Mouse (Mus musculus): ENCODE results near the gene Ttc7b.

The Ttc7b gene

GRCm38 (mm10) chr12:100525939-100526338, 5.3 kb upstream of the Ttc7b start:
- DNase-seq (ENCODE audit: low read depth, low spot score), result no peak

GRCm38 (mm10) chr12:100520077-100520793, 391 bp downstream of the Ttc7b start:
- peak; percentile 48 for DNase-seq (ENCODE audit: low read depth, low spot score)

- peak; percentile 23 for DNase-seq (ENCODE audit: low read depth, low spot score)
Observed at GRCm38 (mm10) chr12:100519684-100520076, 946 bp downstream of the Ttc7b start.

- DNase-seq (ENCODE audit: low read depth, low spot score), result no peak
Observed at GRCm38 (mm10) chr12:100517371-100517770, 3.3 kb downstream of the Ttc7b start.

DNA sequence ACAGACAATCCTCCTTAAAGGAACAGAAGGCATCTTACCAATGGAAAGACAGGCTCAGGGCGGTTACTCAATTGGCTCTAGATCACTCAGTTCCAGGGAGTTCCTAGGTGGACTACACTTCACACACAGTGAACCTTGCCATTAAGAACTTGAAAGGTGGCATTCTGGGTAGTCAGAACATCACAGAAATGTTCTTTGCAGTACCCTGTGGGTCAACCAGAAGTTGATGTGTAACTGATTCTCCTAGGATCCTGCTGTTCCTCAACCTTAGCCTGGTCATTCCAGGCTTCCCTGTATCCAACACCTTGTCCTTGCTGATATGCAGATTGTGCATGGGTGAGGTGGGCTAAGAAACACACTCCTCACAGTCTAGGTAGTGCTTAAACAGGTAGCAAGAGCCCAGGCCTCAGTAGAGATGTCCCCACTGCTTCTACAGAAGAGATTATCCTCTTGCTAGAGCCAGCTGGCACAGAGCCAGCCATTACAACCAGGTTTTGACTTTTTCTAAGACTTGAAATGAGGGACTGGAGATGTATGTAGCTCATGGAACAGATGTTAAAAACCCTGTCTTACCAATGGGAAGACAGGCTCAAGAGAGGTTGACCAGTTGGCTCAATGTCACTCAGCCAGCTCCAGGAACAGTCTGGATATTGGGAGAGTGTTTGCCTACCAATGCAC, 4.3 kb downstream of the Ttc7b start:
- DNase-seq (ENCODE audit: low read depth, low spot score), result no peak

DNA sequence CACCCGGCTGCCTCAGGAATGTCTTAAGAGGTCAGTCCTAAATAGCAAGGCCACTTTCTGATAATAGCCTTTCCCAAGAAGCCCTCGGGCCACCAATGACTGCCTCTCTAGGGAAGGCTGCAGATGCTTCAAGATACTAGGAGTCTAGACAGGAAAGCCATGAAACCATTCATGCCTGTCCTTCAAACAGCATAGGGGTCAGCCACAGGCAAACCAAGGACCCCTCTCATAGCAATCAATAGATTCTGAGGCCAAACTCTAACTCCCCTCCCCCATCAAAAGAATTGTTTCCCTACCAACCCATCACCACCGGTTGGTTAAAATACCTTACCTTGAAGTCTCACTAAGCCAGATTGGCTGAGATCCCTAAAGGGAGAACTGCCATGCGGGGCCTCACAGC, 5.1 kb downstream of the Ttc7b start:
- DNase-seq (ENCODE audit: low read depth, low spot score), result no peak

GRCm38 (mm10) chr12:100514611-100515010, 6.0 kb downstream of the Ttc7b start:
- DNase-seq (ENCODE audit: low read depth, low spot score), result no peak

DNA sequence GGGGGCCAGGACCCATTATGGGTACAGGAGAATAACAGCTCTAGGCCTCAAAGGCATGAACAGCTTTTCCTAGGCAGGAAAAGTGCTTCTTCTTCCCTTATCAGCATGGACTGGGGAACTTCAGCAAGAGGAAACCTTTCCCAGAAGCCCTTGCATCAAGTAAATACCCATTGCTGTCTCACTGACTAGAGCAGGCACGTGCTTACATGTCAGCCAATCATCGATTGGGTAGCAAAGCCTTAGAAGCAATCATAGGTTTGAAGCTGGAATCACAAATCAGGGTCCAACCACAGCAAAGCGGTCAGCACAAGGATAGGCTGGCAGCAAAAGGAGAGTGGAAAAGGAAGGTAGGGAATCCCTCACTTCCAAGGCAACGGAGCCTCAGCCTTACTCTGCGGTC, 7.5 kb downstream of the Ttc7b start:
- DNase-seq (ENCODE audit: low read depth, low spot score), result no peak

DNA sequence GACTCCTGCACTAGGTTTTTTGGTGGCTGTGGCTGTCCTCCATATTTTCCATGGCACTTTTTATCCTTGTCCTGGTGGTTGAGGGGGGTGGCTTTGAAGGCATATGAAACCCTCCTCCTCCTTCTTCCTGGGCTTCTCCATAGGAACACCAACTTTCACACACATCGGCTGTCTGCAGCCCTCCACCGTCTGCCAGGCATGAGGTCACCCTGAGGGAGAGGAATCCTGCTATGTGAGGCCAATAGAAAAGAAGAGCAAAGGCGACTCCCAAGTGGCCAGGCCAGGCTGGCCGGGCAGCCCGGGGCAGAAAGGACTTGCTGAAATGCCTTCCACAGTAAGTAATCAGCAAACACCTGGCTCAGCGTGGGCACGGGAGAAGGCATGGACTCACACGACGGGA, 8.0 kb downstream of the Ttc7b start:
- DNase-seq (ENCODE audit: low read depth, low spot score), result no peak

DNA sequence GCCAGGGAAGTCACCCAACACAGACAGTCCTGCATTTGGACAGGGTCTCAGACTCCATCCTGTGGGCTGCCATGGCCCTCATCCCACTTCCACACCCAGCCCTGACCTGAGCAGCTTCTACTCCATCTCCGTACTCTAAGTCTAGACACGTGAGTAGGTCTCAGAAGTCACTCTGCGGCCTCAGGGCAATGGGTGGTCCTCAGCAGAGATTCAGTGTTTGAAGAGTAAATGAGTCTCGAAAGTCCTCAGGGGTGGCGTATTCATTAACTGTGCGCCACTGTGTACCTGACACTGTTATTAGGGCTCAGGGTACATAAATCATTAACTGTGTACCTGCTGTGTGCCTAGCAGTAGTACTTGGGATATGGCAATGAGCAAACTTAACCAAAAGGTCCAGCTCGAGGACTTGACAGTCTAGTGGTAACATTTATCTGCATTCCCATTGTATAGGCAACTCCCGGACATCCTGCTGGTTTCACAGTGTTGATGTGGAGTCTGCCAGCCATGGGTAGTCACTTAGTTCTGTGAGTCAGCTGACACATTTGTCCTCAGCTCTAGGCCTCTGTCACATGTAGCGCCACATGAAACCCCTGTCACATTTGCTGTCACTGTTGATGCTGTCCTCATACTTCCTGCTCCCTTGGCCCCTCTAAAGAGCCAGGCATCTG, 10.9 kb downstream of the Ttc7b start:
- no peak for DNase-seq (ENCODE audit: low read depth, low spot score)

GRCm38 (mm10) chr12:100508668-100509067, 12.0 kb downstream of the Ttc7b start:
- DNase-seq (ENCODE audit: low read depth, low spot score), result no peak

GRCm38 (mm10) chr12:100505484-100505883, 15.1 kb downstream of the Ttc7b start:
- no peak for DNase-seq (ENCODE audit: low read depth, low spot score)

DNA sequence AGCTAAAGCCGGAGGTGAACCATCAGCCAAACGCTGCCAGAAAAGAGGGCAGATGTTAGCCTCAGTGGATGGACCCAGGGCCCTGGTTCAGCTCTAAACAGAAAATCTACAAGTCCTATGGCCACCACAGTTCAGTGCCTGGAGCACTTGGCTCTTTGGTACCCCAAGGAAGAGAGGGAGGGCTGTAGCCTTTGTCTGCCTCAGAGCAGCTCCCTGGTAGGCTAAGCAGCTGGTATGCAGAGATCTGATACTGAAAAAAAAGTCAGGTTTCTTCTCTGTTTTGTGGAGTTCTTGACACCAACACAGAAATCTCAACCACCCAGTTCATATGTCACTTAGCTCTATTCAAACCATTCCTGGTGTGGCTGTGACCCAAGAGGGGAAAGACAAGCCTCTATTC, 16.0 kb downstream of the Ttc7b start:
- DNase-seq (ENCODE audit: low read depth, low spot score), result no peak

- no peak for DNase-seq (ENCODE audit: low read depth, low spot score)
Observed at GRCm38 (mm10) chr12:100503659-100504058, 17.0 kb downstream of the Ttc7b start.

- no peak for DNase-seq (ENCODE audit: low read depth, low spot score)
Observed at GRCm38 (mm10) chr12:100502544-100502943, 18.1 kb downstream of the Ttc7b start.

- no peak for DNase-seq (ENCODE audit: low read depth, low spot score)
Observed at GRCm38 (mm10) chr12:100501261-100501660, 19.4 kb downstream of the Ttc7b start.

DNA sequence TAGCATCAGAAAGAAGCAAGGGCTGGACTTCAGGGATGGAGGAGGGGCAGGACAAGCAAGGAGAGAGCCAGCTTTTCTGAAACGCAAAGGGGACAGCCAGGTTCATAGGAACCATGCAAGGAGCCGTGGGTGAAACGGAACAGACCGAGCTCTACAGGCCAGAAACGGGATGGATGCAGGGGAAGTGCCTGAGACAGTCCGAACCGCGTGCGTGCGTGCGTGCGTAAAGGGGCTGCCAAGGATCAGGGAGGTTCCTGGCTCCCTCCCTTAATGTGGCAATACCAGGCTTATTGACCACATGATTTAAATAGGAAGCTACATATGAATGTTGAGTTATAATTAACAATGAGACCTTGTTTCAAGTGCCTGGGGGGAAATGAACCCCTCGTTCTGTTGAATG, 21.2 kb downstream of the Ttc7b start:
- no peak for DNase-seq (ENCODE audit: low read depth, low spot score)

- no peak for DNase-seq (ENCODE audit: low read depth, low spot score)
Observed at GRCm38 (mm10) chr12:100498006-100498405, 22.6 kb downstream of the Ttc7b start.

GRCm38 (mm10) chr12:100495083-100495482, 25.5 kb downstream of the Ttc7b start:
- no peak for DNase-seq (ENCODE audit: low read depth, low spot score)

DNA sequence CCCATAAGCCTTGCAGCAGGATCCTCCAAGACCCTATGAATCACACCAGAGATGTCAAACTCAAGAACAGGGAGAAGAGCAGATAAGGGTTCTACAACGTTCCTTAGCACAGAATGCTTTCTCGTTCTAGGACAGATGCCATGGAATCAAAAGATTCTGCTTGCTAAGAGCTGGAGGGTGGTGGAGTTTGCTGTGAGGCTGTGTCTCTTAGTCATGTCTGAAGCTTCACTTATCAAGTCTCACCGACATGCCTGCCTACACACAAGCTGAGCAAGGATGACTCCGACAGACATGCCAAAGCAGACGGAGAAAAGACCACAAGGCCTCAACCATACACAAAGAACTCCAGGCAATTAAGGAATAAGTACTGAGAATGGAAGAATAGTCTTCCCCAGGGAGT, 27.4 kb downstream of the Ttc7b start:
- DNase-seq (ENCODE audit: low read depth, low spot score), result no peak

- no peak for DNase-seq (ENCODE audit: low read depth, low spot score)
Observed at GRCm38 (mm10) chr12:100492676-100493075, 27.9 kb downstream of the Ttc7b start.

DNA sequence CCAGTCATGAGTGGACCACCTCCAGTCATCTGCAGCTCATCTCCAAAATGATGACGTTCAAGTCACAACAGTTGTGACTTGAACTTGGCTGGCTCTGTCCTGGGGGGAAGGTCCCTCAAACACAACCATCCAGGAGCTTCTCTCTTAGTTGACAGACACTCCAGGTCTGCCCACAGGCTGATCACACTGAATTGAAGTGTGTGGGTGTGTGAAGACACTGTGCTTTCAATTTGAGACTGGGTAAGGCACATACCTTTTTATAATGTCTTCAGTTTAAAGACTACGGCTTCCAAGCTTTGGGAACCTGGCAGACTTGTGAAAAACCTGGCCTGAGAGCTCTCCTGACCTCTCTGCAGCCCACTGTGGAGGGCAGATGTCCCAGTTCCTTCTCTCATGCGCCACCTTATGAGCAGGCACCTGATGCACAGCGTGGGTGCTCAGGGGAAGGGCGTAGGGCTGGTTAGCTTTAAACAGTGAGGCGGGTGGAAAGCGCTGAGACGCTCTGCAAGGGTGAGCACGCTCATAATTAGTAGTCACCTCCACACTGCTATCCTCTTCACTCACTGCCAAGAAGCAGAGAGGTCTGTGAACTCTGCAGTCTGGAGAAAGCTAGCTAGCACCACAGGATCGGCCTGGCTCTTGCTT, 28.5 kb downstream of the Ttc7b start:
- DNase-seq (ENCODE audit: low read depth, low spot score), result no peak
